ENCODE assay signal across 1 mouse cellular context in genomic region chr11:100393733-100394132, GRCm38 (mm10).
TF ChIP-seq lines count a peak whose summit lies in the region.

No protein-coding gene starts in this region.

TF ChIP-seq in MEL, 35 proteins besides CTCF, POLR2A, EP300 and RAD21:
- TF ChIP-seq MYB (IDR thresholded peaks at IDR 0.05; ENCODE audit: low read depth, low read length) (no peak), E2F4 (IDR thresholded peaks at IDR 0.05; ENCODE audit: borderline replicate concordance, low read depth, low read length) (no peak), MAX (IDR thresholded peaks at IDR 0.05; ENCODE audit: low read length) (no peak), NELFE (IDR thresholded peaks at IDR 0.05; ENCODE audit: low read depth, low read length) (no peak), MYC (IDR thresholded peaks at IDR 0.05; ENCODE audit: low read depth, low read length) (no peak), TCF12 (IDR thresholded peaks at IDR 0.05; ENCODE audit: low read depth, low read length) (no peak), RCOR1 (IDR thresholded peaks at IDR 0.05; ENCODE audit: low read depth, low read length) (no peak), HCFC1 (IDR thresholded peaks at IDR 0.05; ENCODE audit: low read depth, low read length) (no peak), UBTF (IDR thresholded peaks at IDR 0.05; ENCODE audit: borderline replicate concordance, insufficient read depth, low read depth, low read length) (no peak), MXI1 (IDR thresholded peaks at IDR 0.05; ENCODE audit: low read depth, low read length) (no peak), ZNF384 (IDR thresholded peaks at IDR 0.05; ENCODE audit: low read depth, low read length) (no peak), ZC3H11A (IDR thresholded peaks at IDR 0.05; ENCODE audit: low read depth, low read length) (no peak), MEF2A (IDR thresholded peaks at IDR 0.05; ENCODE audit: extremely low read depth, insufficient replicate concordance, low read depth, low read length, poor library complexity, severe bottlenecking) (no peak), SIN3A (IDR thresholded peaks at IDR 0.05; ENCODE audit: low read length) (no peak)
